Mouse (Mus musculus): ENCODE results near the gene Ranbp17.

Ranbp17 gene

DNA sequence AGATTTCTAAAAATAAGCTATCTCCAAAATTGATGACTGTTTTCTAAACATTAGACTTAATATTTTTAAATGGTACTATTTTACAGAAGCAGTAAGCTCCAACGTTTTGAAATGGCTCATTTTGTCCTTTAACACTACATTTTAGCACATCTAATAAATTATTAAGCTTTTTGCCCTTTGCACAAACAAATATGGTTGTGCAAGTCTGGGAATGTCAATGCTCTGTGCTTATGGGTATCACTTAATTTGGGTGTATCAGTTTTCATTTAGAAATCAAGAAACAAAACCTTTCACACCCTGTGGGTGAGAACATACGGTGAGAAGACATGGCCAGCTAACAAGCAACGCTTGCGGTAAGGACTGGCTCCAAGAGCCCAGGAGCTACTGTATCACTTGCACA is 108.9 kb downstream of the Ranbp17 start:
- no peak for DNase-seq (ENCODE audit: low spot score in 2 of 2)

DNA sequence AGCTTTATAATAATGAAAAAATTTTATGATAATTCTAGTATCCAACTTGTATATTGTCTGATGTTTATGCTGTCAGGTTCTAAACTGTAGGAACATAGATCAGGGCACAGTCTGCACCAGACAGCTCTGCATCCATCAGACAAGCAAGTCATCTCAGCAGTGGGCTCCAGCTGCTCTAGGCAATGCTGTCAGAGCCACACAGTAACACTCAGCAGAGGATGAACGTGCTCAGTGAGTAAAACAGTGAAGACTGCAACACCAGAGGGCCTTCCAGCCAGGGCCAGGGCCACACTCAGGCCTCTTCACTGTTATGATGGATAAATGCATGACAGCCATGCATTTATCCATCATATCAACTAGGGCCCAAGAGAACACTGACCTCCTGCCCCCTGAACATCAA is 114.2 kb downstream of the Ranbp17 start:
- DNase-seq (ENCODE audit: low spot score in 2 of 2): no peak

DNA sequence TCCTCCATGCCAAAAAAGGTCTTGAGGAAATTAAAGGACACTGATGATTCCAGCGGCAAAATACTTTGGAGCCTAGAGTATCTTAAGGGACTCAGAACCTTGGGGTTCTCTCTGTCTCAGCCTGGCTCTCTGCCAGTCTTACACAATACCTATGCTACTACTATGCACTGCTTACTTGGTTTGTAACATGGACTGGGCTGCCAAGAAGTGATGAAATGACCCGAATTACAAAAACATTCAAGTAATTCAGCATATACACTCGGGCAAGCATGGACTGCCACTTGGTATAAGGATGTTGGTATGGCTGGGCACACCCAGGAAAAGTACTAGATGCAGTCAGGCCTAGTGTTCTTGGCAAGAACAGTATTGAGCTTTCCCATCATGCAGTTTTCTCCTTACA is 114.8 kb downstream of the Ranbp17 start:
- no peak for DNase-seq (ENCODE audit: low spot score in 2 of 2)

GRCm38 (mm10) chr11:33396275-33396674 is 117.3 kb downstream of the Ranbp17 start:
- DNase-seq (ENCODE audit: low spot score in 2 of 2): no peak

DNA sequence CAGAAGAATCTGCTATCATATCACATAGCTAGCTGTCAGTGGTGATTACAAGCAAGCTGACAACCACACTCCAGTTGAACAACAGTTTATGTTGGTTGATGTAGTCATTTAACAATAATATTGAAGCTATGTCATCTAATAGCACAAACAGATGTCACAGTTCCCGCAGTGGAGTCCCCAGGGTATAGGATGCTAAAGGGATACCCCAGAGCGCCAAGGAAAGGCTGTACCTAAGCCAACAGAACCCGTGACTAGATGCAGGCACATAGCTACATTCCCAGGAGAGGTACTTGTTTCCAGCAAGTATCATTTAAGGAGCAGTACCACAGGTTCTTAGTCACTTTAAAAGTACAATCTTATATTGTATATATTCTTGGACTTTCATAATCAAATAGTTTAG is 119.5 kb downstream of the Ranbp17 start:
- DNase-seq (ENCODE audit: low spot score in 2 of 2): no peak

DNA sequence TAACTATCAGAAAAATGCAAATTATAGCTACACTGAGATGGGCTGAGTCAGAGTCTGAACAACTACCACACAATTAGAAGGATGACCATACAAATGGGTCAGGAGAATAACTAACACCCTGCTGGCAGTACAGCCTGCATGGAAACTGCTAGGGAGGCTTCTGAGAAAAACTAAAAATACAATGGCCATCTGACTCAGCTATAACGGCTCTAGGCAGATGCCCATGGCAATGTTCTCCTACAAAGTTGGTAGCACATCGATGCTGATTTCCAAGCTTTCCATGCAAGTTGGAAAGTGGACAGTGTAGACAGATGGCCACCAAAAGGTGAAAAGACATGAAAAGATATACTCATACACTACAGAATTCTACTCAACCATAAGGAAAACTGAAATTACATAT is 124.9 kb downstream of the Ranbp17 start:
- peak in 1 of 2 experiments; percentile 6 for DNase-seq (ENCODE audit: low spot score in 2 of 2)

- no peak for DNase-seq (ENCODE audit: low spot score in 2 of 2)
These were observed 151.7 kb downstream of the Ranbp17 start for GRCm38 (mm10) chr11:33361867-33362266.

DNA sequence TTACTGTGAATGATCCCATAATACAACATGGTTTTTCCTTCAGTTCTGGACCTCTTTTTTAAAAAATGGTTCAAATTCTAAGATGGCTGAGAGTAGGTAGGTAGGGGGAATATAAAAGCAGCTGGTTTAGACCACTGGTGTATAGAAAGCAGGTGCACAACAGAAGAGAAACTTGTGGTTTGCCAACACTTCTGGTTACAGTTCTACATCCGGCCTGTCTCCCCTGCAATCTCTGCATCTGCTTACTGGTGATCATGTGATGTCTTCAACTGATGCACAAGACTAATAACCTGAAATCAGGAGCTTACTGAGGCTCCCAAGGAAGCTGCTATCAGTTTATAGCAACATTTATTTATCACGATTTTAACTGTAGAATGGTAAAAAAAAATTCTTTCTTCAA is 164.3 kb downstream of the Ranbp17 start:
- no peak for DNase-seq (ENCODE audit: low spot score in 2 of 2)

- no peak for DNase-seq (ENCODE audit: low spot score in 2 of 2)
These were observed 171.5 kb downstream of the Ranbp17 start for GRCm38 (mm10) chr11:33342061-33342460.

- peak; percentile 13 to 20 for DNase-seq (ENCODE audit: low spot score in 2 of 2)
These were observed 176.9 kb downstream of the Ranbp17 start for GRCm38 (mm10) chr11:33336552-33337121.

GRCm38 (mm10) chr11:33335616-33336015 is 177.9 kb downstream of the Ranbp17 start:
- DNase-seq (ENCODE audit: low spot score in 2 of 2): no peak

DNA sequence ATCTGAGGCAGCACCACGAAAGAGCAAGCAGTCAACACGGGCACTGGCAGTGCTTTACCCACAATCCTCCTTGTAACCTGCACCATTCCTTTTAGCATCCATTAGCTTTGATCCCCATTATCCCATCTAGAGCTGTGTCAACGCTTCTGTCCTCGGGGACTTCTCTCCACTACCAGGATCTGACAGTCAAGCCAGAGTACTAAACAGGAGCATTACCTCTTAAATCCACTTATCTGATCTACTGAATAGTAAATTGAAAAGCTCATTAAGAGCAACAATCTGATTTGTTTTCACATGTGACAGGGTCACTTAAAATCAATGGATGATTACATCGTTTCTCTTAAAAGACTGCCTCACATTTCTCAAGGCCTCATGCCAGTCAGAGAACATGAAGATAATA is 181.4 kb downstream of the Ranbp17 start:
- no peak for DNase-seq (ENCODE audit: low spot score in 2 of 2)

DNA sequence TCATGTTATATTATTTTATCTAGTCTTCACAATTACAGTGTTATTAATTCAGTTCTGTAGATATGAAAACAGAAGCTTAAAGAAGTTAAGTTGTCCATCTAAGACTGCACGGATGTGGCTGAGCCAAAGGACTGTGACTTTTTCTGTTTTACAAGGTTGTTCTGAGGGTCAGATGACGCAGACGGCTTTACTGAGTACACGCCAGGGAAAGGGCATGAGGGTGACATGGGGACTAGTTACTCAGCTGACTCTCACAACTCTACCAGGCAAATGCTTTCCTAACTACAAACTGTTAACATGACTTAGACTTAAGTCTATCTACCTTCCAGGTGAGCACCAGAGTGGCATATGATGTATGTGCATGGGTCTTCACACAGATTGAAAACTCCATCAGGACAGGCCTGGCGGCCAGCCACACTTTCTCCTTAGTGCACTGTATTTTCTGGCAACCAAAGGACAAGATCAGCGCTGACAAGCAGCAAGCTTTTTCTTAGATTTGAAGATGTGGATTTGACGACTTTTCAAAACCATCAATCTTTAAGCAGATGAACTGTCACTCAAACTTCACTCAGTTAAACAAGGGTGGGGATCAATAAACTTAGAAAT is 194.4 kb downstream of the Ranbp17 start:
- no peak for DNase-seq (ENCODE audit: low spot score in 2 of 2)

DNA sequence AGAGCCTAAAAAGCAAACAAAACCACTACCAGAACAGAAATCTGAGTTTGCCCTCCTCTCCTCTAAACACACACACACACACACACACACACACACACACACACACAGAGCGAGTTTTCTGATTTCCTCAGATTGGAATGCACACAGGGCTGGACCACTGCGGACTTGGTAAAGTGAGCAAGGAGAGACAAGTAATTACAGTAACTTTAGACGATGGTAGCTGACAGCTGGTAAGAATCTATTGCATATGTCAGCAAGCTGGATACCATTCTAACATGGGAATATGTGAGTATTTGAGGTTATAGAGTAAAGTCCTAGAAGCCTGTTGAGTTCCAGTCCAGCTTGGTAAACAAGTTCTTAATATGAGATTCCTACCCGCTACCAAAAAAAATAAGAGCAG is 204.0 kb downstream of the Ranbp17 start:
- DNase-seq (ENCODE audit: low spot score in 2 of 2): no peak

GRCm38 (mm10) chr11:33300859-33301258 is 212.7 kb downstream of the Ranbp17 start:
- no peak for DNase-seq (ENCODE audit: low spot score in 2 of 2)

DNA sequence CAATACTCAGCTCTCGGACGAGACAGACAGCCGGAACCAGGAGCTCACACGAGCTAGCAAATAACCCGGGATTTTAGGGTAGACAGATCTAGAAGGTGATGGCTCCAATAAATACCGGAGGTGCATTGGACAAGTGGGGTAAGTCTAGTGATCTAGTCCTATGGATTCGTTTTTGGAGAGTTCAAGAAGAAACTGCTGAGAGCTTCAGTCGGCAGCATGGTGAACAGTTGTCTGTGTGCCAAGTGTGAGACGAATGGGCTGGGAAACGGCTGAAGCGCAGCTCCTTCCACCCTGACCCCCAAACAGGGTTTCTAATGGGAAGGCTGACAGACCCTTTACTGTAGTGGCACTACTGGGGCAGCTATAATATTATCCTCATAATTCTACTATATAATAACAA is 214.2 kb downstream of the Ranbp17 start:
- no peak for DNase-seq (ENCODE audit: low spot score in 2 of 2)

GRCm38 (mm10) chr11:33297121-33297520 is 216.4 kb downstream of the Ranbp17 start:
- DNase-seq (ENCODE audit: low spot score in 2 of 2): no peak

- DNase-seq (ENCODE audit: low spot score in 2 of 2): peak in 1 of 2 experiments; percentile 21
These were observed 218.1 kb downstream of the Ranbp17 start for GRCm38 (mm10) chr11:33295422-33295821.

- DNase-seq (ENCODE audit: low spot score in 2 of 2): no peak
These were observed 219.5 kb downstream of the Ranbp17 start for GRCm38 (mm10) chr11:33294063-33294462.

- DNase-seq (ENCODE audit: low spot score in 2 of 2): no peak
These were observed 235.0 kb downstream of the Ranbp17 start for GRCm38 (mm10) chr11:33278571-33278970.

DNA sequence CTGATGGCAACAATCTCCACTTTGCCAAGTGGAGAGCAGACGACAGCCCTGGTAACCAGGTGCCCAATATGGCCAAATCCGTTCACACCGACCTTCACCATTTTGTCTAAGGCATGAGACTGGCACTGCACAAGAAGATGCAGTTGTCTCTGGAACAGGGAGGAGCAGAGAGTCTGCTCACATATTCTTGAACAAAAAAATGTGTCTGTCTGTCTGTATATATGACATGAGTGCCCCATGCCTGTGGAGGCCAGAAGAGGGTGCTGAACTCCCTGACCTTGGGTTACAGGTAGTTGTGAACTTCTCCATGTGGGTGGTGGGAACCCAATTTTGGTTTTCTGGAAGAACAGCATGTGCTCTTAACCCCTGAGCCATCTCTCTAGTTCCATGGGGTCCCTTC is 236.9 kb downstream of the Ranbp17 start, which contains the start of gene Gm12117:
TSS of gene Gm12117 (minus strand) at position 101 of the 400 bp plus-strand sequence.
- DNase-seq (ENCODE audit: low spot score in 2 of 2): no peak

DNA sequence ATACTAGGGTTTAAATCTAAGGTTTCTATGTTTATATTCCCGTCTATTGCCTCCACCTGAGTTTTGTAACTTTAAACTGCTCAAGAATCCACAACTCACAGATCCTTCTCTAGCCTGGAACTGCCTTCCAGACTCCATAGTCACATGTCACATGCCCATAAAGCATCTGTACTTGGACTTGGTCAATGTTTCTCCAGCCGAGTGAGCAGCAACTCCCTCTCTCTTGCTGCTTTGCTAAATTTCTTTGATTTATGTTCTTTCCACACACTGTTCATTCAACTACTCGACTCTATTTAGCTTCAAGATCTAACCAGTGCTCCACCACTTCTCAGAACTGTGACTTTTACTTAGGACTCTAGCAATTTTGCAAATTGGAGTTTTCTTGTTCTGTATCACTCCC is 238.7 kb downstream of the Ranbp17 start:
- no peak for DNase-seq (ENCODE audit: low spot score in 2 of 2)

- DNase-seq (ENCODE audit: low spot score in 2 of 2): no peak
These were observed 239.3 kb downstream of the Ranbp17 start for GRCm38 (mm10) chr11:33274294-33274693.

GRCm38 (mm10) chr11:33240295-33240694 is 273.3 kb downstream of the Ranbp17 start:
- DNase-seq (ENCODE audit: low spot score in 2 of 2): no peak
